Mouse (Mus musculus) hindbrain, embryonic 13.5 days (tissue): ENCODE measurements around the gene F5. TPM values are rescaled to one million over a fixed set of nuclear protein-coding genes. Genes with fewer than 3 reads are reported as not detected.
A peak's percentile ranks its signal among the peaks of the same experiment; 100 is the strongest.
"Not testable (repeated sequence)": the region's sequence is repeated elsewhere in the genome, so short reads cannot be mapped to it uniquely, and the experiment has no call there.

Experiments used
- ATAC-seq: fragments of 200-750 bp; cut with Nextera tagmentation; 2 replicates; pipeline ENCODE4 v1.8.0; 2017; ENCODE audit warnings: moderate TSS enrichment; ENCODE audit not compliant: low FRiP score
- H3K27ac ChIP-seq: fragments of 300-500 bp; sonication (generic); 2 replicates; pipeline ENCODE4 v1.5.1; 2015; ENCODE audit warnings: inconsistent platforms, mild to moderate bottlenecking, moderate library complexity
- H3K27me3 ChIP-seq: fragments of 300-500 bp; sonication (generic); 2 replicates; pipeline ENCODE4 v1.6.1; 2015; ENCODE audit warnings: mild to moderate bottlenecking, inconsistent platforms
- H3K36me3 ChIP-seq: fragments of 300-500 bp; sonication (generic); 2 replicates; pipeline ENCODE4 v1.6.1; 2015; ENCODE audit warnings: mild to moderate bottlenecking, inconsistent platforms
- H3K4me1 ChIP-seq: fragments of 300-500 bp; sonication (generic); replicated peaks from 2 replicates; pipeline ENCODE4 v1.6.1; 2015; ENCODE audit warnings: inconsistent platforms
- H3K4me2 ChIP-seq: fragments of 300-500 bp; sonication (generic); 2 replicates; pipeline ENCODE4 v1.6.1; 2015; ENCODE audit warnings: inconsistent platforms, mild to moderate bottlenecking, moderate library complexity
- H3K4me3 ChIP-seq: fragments of 300-500 bp; sonication (generic); 2 replicates; pipeline ENCODE4 v1.5.1; 2015; ENCODE audit warnings: mild to moderate bottlenecking, inconsistent platforms
- H3K9ac ChIP-seq: fragments of 300-500 bp; sonication (generic); 2 replicates; pipeline ENCODE4 v1.6.1; 2015; ENCODE audit warnings: mild to moderate bottlenecking, inconsistent platforms
- H3K9me3 ChIP-seq: fragments of 300-500 bp; sonication (generic); 2 replicates; pipeline ENCODE4 v1.6.1; 2016; ENCODE audit warnings: inconsistent platforms
- WGBS: fragments of 180-500 bp; shearing (Covaris S2); methylation state at CpG from one replicate; pipeline ENCODE4 v1.1.7; 2015; 5-methylcytosine and 5-hydroxymethylcytosine counted together
- polyA plus RNA-seq: library from polyadenylated mRNA; unstranded; fragments of >200 nt; fragmentation: Nextera tagmentation; extraction: Ambion mirVana; gene quantifications from 2 replicates; pipeline ENCODE4 v1.2.1, GENCODE M21; 2015

Gene F5
- polyA plus RNA-seq, 1 experiment from 2014 or later, result 0.10 TPM

DNA sequence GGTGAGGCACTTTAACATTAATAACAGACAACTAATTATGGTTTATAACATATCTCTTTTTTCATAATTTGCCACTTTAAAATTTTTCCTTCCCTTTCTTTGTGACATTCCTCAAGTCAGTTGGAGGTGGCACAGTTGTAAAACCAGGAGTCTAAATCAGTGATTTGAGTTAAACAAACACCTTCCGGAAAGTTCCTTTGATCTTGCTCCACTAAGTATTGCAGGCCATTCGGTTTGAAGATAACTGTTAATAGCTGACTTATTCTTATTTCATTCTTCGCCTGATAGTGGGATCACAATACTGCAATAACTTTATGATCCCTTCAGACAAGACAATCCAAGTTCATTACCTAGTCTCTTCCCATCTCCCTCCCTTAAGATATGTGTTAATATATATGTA is 63.5 kb downstream of the F5 start:
- no peak overlapping the region for H3K4me2 ChIP-seq
- H3K27me3 ChIP-seq, result no peaks in the 10 kb centered on the region
- no peaks in the 10 kb centered on the region for H3K9me3 ChIP-seq
- H3K27ac ChIP-seq, result no peak overlapping the region
- no peak overlapping the region for H3K4me3 ChIP-seq
- H3K4me1 ChIP-seq, result peaks cover 15% of the 10 kb centered on the region
- H3K36me3 ChIP-seq, result no peaks in the 10 kb centered on the region
- no peak overlapping the region for H3K9ac ChIP-seq
- no peak for ATAC-seq
- WGBS, result 90% methylated on average over 3 of the region's 3 CpGs

DNA sequence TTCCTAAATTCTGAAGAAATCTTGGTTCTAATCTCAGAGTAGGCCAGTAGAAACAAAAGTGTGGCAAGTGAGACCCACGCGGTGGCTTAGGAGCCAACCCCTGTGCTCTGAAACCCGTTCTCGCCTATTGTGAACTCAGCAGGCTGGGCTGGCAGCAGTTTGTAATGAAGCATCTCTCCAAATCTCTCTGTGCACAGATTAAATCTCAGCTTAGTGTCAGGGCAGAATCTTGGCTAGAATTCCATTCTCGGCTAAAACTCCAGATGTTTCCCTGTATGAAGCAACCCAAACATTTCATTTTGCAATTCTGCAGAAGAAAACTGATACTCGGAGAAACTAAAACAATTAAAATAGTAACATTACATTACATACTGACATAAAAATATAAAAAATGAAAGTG is 63.9 kb downstream of the F5 start:
- no peak for ATAC-seq
- WGBS, result 79% methylated on average over 6 of the region's 6 CpGs
- no peak overlapping the region for H3K9ac ChIP-seq
- H3K27ac ChIP-seq, result no peak overlapping the region
- H3K36me3 ChIP-seq, result no peaks in the 10 kb centered on the region
- H3K9me3 ChIP-seq, result no peaks in the 10 kb centered on the region
- no peak overlapping the region for H3K4me2 ChIP-seq
- H3K4me1 ChIP-seq, result peaks cover 15% of the 10 kb centered on the region
- no peaks in the 10 kb centered on the region for H3K27me3 ChIP-seq
- H3K4me3 ChIP-seq, result no peak overlapping the region

DNA sequence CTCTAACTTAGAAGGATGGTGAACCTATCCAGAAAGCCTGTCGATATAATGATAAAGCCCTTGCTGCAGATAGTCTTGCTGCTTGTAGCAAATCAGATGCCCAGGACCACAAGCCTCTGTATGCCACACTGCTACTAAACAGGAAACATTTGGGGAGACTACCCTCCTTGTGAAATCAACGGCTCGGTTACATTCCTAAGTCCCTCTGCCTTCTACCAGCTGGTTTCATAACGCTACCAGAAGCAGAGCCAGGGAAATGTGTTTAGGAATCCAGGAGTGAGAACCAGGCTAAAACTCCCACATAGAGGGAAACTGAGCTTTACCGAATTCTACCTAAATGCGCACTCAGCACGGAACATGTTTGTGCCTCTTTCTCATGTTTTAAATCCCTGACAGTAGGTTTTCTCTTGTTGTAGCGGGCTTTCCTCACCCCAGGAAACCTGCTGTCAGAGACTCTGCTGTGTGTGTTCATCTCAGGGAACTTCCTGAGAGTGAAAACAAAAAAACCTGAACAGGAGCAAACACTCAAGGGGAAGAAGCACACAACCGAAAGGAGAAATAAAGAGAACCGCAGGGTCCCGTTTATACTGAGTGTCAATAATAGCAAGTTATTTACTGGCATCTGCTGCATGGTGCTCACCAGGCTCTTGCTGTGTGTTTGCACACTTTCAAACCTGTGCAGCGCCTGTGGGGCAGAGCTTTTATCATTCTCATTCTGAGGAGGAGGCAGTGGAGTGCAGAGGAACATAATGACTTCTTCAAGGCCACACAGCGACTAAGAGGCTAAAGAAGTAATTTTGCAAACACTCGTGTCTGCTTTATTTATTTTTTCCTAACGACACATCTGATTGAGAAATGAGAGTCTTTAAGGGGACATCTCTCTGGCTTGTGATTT is 66.4 kb downstream of the F5 start:
- H3K4me1 ChIP-seq, result peaks cover 15% of the 10 kb centered on the region
- H3K36me3 ChIP-seq, result no peaks in the 10 kb centered on the region
- H3K9ac ChIP-seq, result no peak overlapping the region
- H3K4me2 ChIP-seq, result no peak overlapping the region
- no peak overlapping the region for H3K27ac ChIP-seq
- H3K9me3 ChIP-seq, result no peaks in the 10 kb centered on the region
- peaks cover 6% of the 10 kb centered on the region; the same call in 1 of the 2 replicates for H3K27me3 ChIP-seq
- ATAC-seq, result no peak
- no peak overlapping the region for H3K4me3 ChIP-seq
- 40% methylated on average over 15 of the region's 15 CpGs for WGBS

DNA sequence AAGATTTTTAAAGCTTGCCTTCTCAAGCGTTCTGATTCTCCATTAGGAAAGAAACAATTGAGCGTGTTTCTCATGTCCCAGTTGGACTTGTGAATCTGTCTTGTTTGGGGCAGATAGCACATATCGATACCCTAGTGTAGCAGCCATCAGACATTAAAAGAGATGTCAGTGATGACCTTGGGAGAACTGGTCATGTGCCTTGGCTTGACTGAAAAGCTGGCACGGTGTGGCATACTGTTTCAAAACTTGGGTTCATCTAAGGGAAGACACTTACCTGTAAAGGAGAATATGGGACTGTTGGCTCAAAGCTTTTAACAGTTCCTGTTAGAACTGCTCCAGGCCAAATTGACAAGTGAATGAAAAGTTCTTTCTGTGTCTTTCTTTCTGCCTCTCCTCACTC is 68.6 kb downstream of the F5 start:
- no peaks in the 10 kb centered on the region for H3K36me3 ChIP-seq
- no peak overlapping the region for H3K4me2 ChIP-seq
- H3K4me3 ChIP-seq, result no peak overlapping the region
- H3K27ac ChIP-seq, result no peak overlapping the region
- H3K4me1 ChIP-seq, result peaks cover 12% of the 10 kb centered on the region
- H3K27me3 ChIP-seq, result peaks cover 8% of the 10 kb centered on the region; the same call in 1 of the 2 replicates
- no peaks in the 10 kb centered on the region for H3K9me3 ChIP-seq
- H3K9ac ChIP-seq, result no peak overlapping the region
- WGBS, result 89% methylated on average over 4 of the region's 4 CpGs
- no peak for ATAC-seq

DNA sequence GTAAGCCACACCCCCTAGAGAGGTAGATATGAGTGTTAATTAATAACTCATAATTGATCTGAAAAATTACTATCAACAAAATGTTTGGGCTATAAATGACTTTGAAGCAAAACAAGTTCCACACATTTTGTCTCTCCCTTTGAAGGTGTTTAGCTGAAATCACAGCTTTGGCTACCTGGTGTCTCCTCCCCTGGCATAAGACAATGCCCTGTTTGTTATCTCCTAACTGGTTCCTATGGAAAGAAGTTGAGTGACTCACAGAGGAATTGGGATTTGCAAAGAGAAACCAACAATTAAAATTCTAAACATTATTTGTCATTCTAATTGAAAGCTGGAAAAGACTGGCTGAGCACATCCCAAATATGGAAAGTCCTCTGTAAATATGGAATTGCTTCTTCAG is 71.5 kb downstream of the F5 start:
- ATAC-seq, result no peak
- H3K27ac ChIP-seq, result no peak overlapping the region
- peaks cover 4% of the 10 kb centered on the region for H3K4me1 ChIP-seq
- H3K9ac ChIP-seq, result no peak overlapping the region
- H3K9me3 ChIP-seq, result no peaks in the 10 kb centered on the region
- peaks cover 8% of the 10 kb centered on the region; the same call in 1 of the 2 replicates for H3K27me3 ChIP-seq
- no peak overlapping the region for H3K4me2 ChIP-seq
- H3K4me3 ChIP-seq, result no peak overlapping the region
- H3K36me3 ChIP-seq, result no peaks in the 10 kb centered on the region

DNA sequence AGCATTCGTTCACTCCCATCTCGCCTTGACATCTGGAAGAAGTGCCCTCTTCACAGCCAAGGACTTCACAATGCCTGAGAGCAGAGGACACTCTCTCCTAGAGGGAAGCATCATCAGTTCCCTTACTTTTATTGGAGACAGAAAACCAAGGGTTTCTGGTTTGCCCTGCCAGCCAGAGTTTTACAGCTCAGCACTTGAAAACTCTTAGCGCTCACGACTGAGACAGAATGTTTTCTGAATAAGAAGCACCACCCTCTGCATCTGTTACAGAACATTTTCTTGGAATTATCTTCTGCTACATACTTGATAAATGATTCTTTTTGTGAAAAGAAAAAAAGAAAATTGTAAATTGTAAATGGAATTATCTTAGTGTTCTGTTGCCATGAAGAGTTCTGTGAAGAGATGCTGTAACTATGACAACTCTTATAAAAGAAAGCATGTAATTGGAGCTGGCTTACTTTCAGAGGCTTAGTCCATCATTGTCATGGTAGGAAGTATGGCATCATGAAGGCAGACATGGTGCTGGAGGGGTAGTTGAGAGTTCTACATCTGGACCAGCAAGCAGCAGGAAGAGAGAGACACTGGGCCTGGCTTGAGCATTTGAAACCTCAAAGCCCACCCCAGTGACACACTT is 80.4 kb downstream of the F5 start:
- H3K27me3 ChIP-seq, H3K4me2 ChIP-seq, ATAC-seq, H3K27ac ChIP-seq, H3K4me3 ChIP-seq, H3K36me3 ChIP-seq, H3K9me3 ChIP-seq, H3K9ac ChIP-seq, H3K4me1 ChIP-seq: not testable (repeated sequence)
- 86% methylated on average over 2 of the region's 4 CpGs for WGBS

DNA sequence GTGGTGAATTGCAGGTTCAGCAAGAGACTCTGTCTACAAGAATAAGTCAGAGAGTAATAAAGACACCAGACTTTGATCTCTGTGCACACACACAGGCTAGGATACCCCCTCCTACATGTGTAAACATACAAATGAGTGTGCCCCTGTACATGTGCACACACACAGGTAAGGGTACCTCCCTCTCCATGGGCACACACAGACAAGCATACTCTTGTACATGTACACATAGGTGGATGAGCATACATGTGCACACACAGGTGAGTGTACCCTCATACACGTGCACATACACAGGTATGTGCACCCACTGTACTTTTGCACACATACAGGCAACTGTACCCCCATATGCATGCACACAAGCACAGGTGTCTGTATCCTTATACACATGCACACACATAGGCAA is 81.8 kb downstream of the F5 start:
- Histone ChIP-seq H3K9me3 (no peaks in the 10 kb centered on the region), H3K9ac (no peak overlapping the region), H3K4me2 (no peak overlapping the region), H3K4me1 (no peaks in the 10 kb centered on the region), H3K36me3 (no peaks in the 10 kb centered on the region), H3K4me3 (no peak overlapping the region), H3K27me3 (no peaks in the 10 kb centered on the region), H3K27ac (no peak overlapping the region)
- no peak for ATAC-seq
- WGBS, result 77% methylated on average over 1 of the region's 1 CpGs

DNA sequence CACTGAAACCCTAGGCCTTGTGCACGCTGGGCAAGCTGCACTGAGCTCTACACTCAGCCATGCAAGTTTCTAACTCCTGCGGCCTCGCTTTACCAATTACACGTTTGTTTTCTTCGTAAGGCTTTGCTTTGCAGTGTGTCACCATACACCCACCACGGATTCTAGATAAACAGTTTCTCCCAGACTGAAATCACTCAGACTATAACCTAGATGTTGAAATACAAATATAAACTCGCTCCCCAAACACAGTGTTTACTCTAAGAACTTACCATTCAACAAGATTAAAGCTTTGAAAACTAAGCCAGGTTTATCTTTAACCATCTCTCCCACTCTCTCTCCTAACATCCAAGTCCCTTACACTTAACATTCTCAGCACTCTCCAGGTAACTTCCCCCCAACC is 83.4 kb downstream of the F5 start:
- no peaks in the 10 kb centered on the region for H3K9me3 ChIP-seq
- no peak overlapping the region for H3K4me3 ChIP-seq
- H3K36me3 ChIP-seq, result no peaks in the 10 kb centered on the region
- 67% methylated on average over 7 of the region's 7 CpGs for WGBS
- no peak for ATAC-seq
- H3K4me1 ChIP-seq, result no peaks in the 10 kb centered on the region
- H3K9ac ChIP-seq, result no peak overlapping the region
- H3K27ac ChIP-seq, result no peak overlapping the region
- no peak overlapping the region for H3K4me2 ChIP-seq
- H3K27me3 ChIP-seq, result no peaks in the 10 kb centered on the region

DNA sequence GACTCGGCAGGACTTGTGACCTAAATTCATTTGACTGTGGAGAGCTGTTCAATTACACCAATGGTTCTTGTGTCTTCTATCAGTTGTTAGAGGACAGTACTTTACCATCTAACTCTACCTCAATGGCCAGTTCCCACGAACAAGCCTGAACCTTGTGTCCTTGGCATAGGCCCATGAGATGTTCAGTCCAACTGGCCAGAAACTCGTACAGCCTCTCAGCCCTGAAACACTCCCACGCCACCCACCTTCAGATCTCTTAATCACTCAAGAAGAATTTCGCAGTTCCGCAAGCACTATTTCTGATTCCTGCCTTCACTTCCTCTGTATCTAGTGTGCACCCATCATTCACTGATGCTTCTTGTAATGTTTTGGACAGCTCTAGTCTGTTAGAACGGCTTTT is 84.4 kb downstream of the F5 start:
- H3K9me3 ChIP-seq, result no peaks in the 10 kb centered on the region
- no peak overlapping the region for H3K9ac ChIP-seq
- H3K4me3 ChIP-seq, result no peak overlapping the region
- H3K4me2 ChIP-seq, result no peak overlapping the region
- ATAC-seq, result no peak
- no peaks in the 10 kb centered on the region for H3K4me1 ChIP-seq
- no peaks in the 10 kb centered on the region for H3K36me3 ChIP-seq
- H3K27me3 ChIP-seq, result no peaks in the 10 kb centered on the region
- no peak overlapping the region for H3K27ac ChIP-seq
- WGBS, result 74% methylated on average over 7 of the region's 7 CpGs

DNA sequence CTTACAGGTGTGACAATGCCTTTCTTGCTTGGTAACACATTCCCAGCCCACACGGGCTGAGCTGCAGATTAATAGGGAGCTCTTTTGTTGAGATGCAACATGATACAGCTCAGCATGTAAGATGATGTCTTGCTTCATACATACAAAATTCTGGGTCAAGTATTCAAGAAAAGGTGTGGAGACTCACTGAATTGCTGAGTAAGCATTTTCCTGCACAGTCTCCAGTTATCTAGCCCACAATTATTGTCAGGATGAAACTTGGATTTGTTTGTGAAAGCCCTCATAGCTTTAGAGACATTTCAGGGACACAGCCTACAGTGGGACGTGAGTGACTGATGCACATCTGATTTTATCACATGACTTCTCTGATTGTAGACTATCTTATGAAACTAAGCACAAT is 89.9 kb downstream of the F5 start:
- ATAC-seq, result no peak
- no peaks in the 10 kb centered on the region for H3K9me3 ChIP-seq
- no peak overlapping the region for H3K4me3 ChIP-seq
- H3K9ac ChIP-seq, result no peak overlapping the region
- 83% methylated on average over 2 of the region's 2 CpGs for WGBS
- H3K27me3 ChIP-seq, result no peaks in the 10 kb centered on the region
- H3K4me1 ChIP-seq, result no peaks in the 10 kb centered on the region
- no peak overlapping the region for H3K27ac ChIP-seq
- no peaks in the 10 kb centered on the region for H3K36me3 ChIP-seq
- H3K4me2 ChIP-seq, result no peak overlapping the region

DNA sequence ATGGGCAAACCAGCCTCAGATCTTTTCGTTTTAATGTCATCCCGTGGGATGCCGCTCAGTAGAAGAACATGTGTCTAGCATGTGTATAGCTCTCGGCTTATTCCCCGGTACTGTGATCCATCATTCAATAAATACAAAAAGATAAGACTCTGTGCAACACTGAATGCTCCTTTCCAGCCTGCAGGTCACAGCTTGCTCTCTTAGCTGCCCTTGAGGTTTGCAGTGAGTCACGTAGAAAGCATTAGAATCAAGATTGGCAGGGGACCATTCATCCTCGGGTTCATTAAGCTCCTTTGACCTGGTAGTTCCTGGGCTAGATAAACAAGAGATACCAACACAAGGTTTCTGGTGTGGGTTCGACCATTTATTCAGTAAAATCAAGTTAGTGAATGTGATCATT is 91.2 kb downstream of the F5 start:
- Histone ChIP-seq H3K36me3 (no peaks in the 10 kb centered on the region), H3K9ac (no peak overlapping the region), H3K4me2 (no peak overlapping the region), H3K4me1 (peaks cover 5% of the 10 kb centered on the region), H3K27ac (no peak overlapping the region), H3K9me3 (no peaks in the 10 kb centered on the region), H3K27me3 (no peaks in the 10 kb centered on the region), H3K4me3 (no peak overlapping the region)
- no peak for ATAC-seq
- 70% methylated on average over 8 of the region's 8 CpGs for WGBS

DNA sequence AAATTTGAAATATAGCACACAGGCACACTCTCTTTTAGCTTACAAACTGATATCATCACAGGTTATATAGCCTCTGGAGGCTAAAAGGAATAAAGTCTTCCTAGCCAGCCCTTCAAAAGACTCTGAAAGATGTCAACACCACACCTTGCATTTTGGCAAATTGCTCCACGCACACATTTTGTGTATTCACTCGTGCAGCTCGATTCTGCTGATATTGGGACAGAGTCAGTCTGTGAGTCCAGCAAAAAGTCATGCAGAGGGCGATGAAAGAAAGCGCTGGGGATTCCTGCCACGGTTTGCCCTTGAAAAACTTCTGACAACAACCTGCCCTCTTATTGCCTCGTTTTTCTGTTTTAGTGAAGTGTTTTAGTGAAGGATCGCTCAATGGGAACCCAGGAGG is 95.8 kb downstream of the F5 start:
- ATAC-seq, result no peak
- peaks cover 26% of the 10 kb centered on the region for H3K4me1 ChIP-seq
- H3K9me3 ChIP-seq, result no peaks in the 10 kb centered on the region
- H3K4me3 ChIP-seq, result 0 out of 2 replicates have a peak overlapping the region, but pooled peaks have one; percentile 74
- H3K9ac ChIP-seq, result peak overlapping the region; percentile 71
- peak overlapping the region; percentile 76 for H3K4me2 ChIP-seq
- WGBS, result 34% methylated on average over 8 of the region's 8 CpGs
- H3K36me3 ChIP-seq, result no peaks in the 10 kb centered on the region
- no peak overlapping the region for H3K27ac ChIP-seq
- peaks cover 12% of the 10 kb centered on the region; the same call in 1 of the 2 replicates for H3K27me3 ChIP-seq

DNA sequence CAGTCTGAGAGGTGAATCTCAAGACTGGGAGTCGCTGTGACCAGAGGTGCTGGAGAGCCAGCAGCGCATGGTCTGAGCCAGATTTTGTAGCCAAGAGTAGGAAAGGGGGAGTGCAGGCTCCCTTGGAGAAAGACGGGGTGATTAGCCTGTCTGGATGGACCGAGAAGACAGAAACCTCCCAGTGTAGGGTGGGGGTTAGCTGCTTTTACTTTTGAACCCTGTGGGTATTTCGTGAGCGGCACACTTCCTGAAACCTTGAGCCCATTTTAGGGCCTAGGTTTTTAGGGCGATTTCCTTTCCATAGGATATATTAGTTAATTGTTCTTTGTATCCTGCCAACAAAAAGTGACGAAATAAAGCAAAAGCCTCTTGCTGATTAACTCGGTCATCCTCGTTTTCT is 96.3 kb downstream of the F5 start:
- Histone ChIP-seq H3K36me3 (no peaks in the 10 kb centered on the region), H3K27ac (no peak overlapping the region), H3K9ac (peak overlapping the region; percentile 71), H3K4me2 (peak overlapping the region; percentile 76), H3K4me3 (peak overlapping the region; percentile 74), H3K4me1 (peaks cover 26% of the 10 kb centered on the region), H3K9me3 (no peaks in the 10 kb centered on the region), H3K27me3 (peaks cover 12% of the 10 kb centered on the region; the same call in 1 of the 2 replicates)
- WGBS, result 6% methylated on average over 10 of the region's 10 CpGs
- ATAC-seq, result no peak
